Mouse (Mus musculus) heart, postnatal 10 days (tissue): ENCODE results near the gene Cox11. TPM values are rescaled to one million over a fixed set of nuclear protein-coding genes. Genes with fewer than 3 reads are reported as not detected.

Experiments
- DNase-seq, 2 experiments: peaks; one replicate each; pipeline ENCODE4 v3.0.0; 2021
- intact Hi-C: fragments of 180-260 bp; cut with DNase I; formaldehyde crosslinking; loops from one replicate; pipeline ENCODE4 v1.15.1; 2025
- total RNA-seq, 2 experiments: library from RNA; stranded (reverse); gene quantifications; 2 replicates each; pipeline ENCODE4 v1.2.3; 2021

Gene Cox11
- total RNA-seq, result 10 to 100 TPM; 24.2 to 25.8 TPM

DNA sequence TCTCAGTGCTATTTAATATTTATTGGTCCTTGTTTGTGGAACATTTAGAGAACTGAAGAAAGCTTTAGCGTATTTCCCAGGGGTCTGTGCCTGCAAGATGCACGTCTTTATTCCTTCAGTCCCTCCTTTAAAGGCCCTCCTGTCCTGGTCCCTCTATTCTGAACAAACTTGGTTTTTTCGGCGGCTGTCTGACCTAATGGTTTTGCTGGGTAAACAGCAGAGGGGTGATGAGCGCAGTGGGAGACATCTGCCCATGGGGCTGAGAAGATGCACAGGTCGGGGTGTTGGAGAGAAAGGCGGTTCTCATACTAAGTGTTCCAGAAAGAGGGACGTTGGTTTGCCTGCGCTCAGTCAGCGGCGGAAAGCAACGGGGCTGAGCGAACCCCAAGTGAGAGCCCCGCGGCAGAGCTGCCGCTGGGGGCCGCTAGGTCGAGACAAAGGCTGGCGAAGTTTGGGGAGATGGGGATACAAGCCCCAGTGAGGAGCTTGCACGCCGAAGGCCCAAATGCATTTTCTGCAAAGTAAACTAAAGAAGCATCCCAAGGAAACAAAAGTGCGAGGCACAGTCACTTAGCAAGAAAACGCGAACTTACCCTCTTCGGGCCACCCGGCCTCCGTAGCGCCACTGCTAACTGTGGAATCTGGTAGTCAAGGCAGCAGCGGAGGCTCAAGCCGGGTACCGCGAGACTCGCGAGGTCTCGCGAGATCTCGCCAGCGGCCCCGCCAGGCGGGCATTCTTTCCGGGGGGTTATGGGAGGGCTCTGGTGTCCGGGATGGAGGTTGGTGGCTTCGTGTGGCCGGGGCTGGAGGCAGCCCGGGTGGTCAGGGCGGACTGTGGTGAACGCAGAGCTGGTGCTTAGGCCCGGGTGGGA, at the start of gene Cox11, which contains the start of gene Stxbp4:
TSS of gene Cox11 (plus strand) at position 734 of the 872 bp plus-strand sequence.
TSS of gene Stxbp4 (minus strand) at position 645 of the 872 bp plus-strand sequence.
- intact Hi-C loops, result loop anchor here (5.0 kb wide), 1 partner anchor 645 kb away; no protein-coding TSS in a partner anchor

DNA sequence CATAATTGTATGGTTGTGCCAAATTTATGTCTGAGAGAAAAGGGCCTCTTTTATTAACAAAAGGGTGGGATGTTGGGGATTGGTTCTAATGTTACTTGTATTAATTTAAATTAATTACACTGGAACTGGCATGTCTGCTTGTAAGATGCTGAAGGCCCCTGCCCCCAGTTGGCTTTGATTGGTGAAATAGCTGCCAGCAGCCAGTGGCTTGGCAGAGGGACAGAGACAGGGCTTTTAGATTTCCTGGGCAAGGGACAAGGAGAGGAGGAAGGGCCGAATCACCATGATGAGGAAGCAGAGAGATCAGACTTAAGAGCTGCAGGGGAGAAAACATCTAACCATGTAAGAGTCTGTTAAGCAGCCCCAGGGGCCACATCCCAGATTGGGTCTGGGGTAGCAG, 47.0 kb upstream of the Cox11 start:
- DNase-seq, result no peak
- intact Hi-C loops, result no loop called here

More for the DNA sequence above, at the start of gene Cox11, which contains the start of gene Stxbp4:
- DNase-seq, result peak; percentile 95 to 96

DNA sequence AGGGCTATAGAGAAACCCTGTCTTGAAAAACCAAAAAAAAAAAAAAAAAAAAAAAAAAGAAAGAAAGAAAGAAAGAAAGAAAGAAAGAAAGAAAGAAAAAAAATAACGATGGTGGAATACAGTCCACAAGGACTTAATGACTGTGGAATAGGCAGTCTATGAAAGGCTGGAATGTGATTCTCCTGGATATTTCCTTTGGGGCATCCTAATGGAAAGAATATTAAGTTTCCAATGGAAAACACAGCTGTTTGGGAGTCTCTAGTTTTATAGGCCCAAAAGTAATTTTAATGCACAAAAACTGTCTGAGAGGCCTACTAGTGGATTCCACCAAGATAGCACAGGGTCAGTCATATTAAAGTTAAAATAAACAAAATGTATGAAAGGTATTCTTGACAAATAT, 42.1 kb upstream of the Cox11 start:
- intact Hi-C loops, result no loop called here
- DNase-seq, result no peak

DNA sequence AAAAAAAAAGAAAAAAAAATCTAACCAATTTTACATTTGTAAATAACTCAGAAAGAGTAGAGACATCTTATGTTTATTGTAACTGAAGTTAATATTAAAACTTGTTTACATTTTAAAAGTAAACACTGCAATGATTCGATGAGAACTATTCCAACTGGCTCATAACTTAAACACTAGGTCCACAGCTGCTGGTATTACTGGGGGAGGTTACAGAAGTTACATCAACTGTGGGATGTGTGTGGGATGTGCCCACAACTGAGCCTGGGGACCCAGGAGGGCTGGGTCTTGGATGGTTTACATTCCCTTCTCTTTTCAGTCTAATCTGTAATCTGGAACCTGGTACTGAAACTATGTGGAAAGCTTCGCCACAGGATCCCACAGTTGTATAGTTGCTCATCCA, 34.9 kb upstream of the Cox11 start:
- intact Hi-C loops, result no loop called here
- no peak for DNase-seq

DNA sequence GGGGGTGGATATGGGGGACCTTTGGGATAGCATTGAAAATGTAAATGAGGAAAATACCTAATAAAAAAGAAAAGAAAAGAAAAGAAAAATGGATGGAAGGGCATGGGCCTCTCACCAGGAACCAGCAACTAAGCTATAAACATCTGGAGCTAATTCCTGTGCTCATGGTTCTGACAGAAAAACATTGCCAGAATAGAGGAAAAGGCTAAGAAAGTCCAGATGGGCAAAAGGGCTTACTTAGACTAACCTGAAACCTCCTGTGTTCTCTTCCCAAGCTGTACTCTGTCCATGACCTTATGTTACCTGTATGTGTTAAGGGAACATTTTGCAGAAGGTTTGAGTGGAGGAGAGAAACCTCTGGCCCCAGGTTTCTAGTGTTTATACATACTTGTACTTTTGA, 25.9 kb upstream of the Cox11 start:
- intact Hi-C loops, result no loop called here
- DNase-seq, result no peak

DNA sequence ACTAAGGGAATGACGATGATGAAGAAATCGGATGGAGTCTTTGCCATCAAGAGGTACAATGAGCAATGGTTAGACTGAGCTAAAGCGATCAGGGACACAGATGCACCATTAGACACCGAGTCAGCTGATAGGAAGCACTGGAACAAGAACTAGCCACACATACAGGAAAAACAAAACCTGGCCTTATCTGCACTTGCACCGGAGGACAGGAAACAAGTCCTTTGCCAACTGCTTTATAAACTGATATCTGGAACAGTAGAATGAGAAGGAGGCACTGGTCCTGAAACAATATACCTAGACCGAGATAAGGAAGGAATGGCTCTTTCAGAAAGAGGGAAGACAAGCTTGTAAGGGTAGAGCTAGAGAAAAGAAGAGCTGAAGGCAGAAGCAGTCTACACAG, 23.2 kb upstream of the Cox11 start:
- DNase-seq, result no peak
- intact Hi-C loops, result loop anchor here (5.0 kb wide), 2 partner anchors 252 to 622 kb away; no protein-coding TSS in a partner anchor

DNA sequence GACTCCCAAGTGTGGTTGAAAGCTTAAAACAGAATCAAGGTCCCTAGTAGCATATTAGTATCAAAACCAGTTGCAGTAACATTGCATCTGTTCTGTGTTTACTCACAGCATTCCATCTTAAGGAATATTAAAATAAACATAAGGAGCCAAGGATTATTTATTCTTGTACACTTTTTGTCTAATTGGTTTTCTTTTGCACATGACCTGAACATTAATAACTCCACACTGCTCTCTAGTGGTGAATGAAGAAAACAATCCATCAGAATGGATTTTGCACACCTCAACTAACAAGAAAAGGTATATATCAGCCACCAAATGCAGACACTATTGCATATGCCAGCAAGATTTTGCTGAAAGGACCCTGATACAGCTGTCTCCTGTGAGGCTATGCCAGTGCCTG, 21.5 kb upstream of the Cox11 start:
- peak in 1 of 2 experiments; percentile 21 for DNase-seq
- intact Hi-C loops, result loop anchor here (2.0 to 5.0 kb wide), 3 partner anchors 254 to 624 kb away; no protein-coding TSS in a partner anchor

- no peak for DNase-seq
- intact Hi-C loops, result no loop called here
Measured at GRCm38 (mm10) chr11:90622044-90622443, 15.9 kb upstream of the Cox11 start.

- intact Hi-C loops, result no loop called here
- no peak for DNase-seq
Measured at GRCm38 (mm10) chr11:90622500-90622899, 15.5 kb upstream of the Cox11 start.

DNA sequence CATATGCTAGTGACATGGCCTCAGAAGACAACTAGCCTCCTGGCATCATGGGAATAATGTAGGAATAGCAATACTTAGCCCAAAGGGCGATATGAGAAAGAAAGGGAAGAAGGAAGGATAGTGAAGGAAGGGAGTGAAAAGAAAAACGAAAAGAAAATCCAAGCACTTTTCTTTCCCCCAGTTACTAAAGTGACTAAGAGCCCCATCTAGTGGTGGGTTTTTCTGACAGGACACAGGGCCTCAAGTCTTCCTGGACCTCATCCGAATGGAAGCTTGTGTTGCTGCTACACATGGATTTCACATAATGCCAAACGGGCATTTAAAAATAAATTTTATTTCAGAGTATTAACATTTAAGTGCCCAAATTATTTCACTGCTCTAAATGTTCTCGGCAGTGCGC, 14.5 kb upstream of the Cox11 start:
- intact Hi-C loops, result no loop called here
- DNase-seq, result peak; percentile 48 to 73

- intact Hi-C loops, result no loop called here
- DNase-seq, result no peak
Measured at GRCm38 (mm10) chr11:90625174-90625573, 12.8 kb upstream of the Cox11 start.

GRCm38 (mm10) chr11:90627751-90628150, 10.2 kb upstream of the Cox11 start:
- intact Hi-C loops, result no loop called here
- no peak for DNase-seq

GRCm38 (mm10) chr11:90632480-90632879, 5.5 kb upstream of the Cox11 start:
- intact Hi-C loops, result no loop called here
- no peak for DNase-seq

- no peak for DNase-seq
Measured at GRCm38 (mm10) chr11:90634661-90635060, 3.3 kb upstream of the Cox11 start.

DNA sequence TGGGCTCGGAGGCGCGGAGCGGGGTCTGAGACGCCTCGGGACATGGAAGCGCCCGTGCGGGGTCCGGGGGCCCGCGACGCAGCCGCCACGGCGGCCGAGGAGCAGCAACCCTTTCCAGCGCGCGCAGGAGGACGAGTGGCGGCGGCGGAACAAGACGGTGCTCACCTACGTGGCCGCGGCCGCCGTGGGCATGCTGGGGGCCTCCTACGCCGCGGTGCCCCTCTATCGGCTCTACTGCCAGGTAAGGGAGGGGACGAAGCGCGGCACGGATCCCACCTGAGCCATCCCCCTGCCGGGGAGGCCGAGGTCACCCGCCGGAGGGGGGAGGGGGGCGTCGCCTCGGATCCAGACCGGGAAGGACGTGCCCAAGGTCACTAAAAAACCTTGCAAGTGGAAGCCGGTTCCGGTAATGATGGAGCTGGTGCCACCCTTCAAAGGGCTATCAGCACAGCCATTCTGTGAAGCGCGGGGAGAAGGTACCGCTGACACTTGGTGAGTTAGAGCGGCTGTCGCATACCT, 398 bp downstream of the Cox11 start:
- intact Hi-C loops, result loop anchor here (5.0 kb wide), 1 partner anchor 646 kb away; no protein-coding TSS in a partner anchor
- DNase-seq, result no peak

More at GRCm38 (mm10) chr11:90634661-90635060, 3.3 kb upstream of the Cox11 start:
- intact Hi-C loops, result loop anchor here (5.0 kb wide), 1 partner anchor 642 kb away; no protein-coding TSS in a partner anchor

DNA sequence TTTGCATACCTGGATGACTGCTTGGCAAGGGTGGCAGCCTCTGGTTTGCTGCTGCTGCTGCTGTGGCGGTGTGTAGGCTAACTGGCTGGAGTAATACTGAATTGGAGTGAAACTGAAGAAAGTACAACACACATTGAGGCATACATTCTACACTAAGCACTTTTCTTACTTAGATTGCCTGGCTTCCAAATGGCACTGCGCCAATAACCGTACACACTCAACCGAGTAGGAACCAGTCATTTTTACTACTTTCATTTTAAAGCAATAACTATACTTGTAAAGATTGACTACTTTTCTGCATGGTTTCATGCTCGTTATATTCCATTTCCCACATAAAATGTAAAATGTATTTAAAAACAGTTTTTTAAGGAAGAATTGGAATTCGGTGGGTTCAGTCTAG, 11.8 kb downstream of the Cox11 start:
- intact Hi-C loops, result no loop called here
- no peak for DNase-seq

GRCm38 (mm10) chr11:90650231-90650885, 12.4 kb downstream of the Cox11 start:
- intact Hi-C loops, result no loop called here
- no peak for DNase-seq

- intact Hi-C loops, result no loop called here
- no peak for DNase-seq
Measured at GRCm38 (mm10) chr11:90652603-90653002, 14.6 kb downstream of the Cox11 start.

GRCm38 (mm10) chr11:90657527-90657926, 19.6 kb downstream of the Cox11 start:
- intact Hi-C loops, result no loop called here
- no peak for DNase-seq

DNA sequence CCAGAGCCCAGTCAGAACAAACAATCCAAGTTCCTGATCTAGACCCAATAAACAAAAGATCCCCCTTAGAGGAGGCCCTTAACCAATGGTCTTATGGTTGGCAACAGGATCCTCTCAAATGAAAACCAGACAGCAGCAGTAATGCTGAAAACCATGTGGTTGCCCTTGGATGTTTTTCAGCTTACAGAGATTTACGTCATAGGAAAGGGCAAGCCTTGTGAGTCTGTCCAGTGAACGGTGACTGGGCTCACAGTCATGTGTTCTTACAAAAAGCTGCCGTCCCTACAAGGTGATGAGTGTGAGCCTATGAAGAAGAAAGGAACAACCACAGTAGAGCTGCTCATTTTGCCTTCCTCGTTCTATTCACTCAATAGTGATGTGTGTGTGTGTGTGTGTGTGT, 22.7 kb downstream of the Cox11 start:
- no peak for DNase-seq
- intact Hi-C loops, result no loop called here

GRCm38 (mm10) chr11:90663052-90663451, 25.1 kb downstream of the Cox11 start:
- intact Hi-C loops, result no loop called here
- no peak for DNase-seq
